Mouse (Mus musculus): ENCODE results near the gene Dusp1.

The Dusp1 gene

DNA sequence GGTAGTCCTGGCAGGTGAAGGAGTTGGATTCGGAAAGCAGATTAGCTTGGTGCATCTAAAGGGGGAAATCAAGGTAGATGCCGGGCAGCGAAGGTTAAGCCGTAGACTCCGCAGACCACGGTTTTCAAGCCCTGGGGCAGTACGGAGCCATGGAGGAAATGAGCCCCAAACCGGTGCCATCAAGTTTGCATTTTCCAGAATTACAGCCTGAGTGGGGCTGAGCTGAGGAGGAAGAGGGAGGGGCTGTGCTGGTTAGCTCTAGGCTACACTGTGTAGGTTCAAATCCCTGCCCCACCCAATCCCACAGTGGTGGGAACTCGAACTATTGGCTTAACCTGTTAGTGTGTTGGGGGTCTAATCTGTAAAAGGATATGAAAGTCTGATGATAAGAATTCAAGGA lies 97.4 kb downstream of the Dusp1 start:
- DNase-seq (ENCODE audit: low read depth): no peak

DNA sequence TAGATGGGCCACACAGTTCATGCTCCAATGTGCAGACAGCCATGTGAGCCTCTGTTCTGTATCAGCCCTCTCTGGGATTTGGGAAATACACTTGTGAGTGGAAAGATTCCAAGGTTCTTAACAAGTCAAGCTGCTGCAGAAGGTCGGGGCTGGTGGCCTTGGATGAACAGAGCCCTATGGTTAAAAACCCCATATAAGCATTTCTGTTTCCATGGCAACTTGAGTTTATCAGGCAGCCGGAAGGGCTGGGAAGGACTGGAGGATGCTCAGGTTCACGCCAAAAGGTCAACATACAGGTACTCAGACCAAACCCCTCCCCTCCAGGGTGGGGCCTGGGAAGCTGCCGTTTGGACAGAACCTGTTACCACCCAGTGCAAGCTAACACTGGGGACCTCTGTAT lies 97.9 kb downstream of the Dusp1 start:
- no peak for DNase-seq (ENCODE audit: low read depth)

DNA sequence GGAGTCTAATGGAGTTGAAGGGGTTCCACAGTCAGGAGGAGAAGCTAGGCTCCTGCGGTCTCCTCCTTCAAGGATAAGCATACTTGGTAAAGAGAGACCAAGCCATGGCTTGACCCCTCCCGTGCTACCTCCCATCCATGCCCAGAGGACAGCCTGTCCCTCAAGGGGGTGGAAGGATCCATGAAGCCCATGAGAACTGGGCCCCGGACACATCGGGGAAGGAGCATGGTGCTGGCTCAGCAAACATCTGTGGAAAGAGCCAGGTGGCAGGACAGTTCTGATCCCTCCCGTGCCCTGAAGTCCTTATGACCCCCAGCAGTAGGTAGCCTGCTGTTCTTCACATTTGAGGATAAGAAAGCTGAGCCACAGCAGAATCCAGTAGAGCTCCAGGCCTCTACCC lies 98.5 kb downstream of the Dusp1 start:
- no peak for DNase-seq (ENCODE audit: low read depth)

DNA sequence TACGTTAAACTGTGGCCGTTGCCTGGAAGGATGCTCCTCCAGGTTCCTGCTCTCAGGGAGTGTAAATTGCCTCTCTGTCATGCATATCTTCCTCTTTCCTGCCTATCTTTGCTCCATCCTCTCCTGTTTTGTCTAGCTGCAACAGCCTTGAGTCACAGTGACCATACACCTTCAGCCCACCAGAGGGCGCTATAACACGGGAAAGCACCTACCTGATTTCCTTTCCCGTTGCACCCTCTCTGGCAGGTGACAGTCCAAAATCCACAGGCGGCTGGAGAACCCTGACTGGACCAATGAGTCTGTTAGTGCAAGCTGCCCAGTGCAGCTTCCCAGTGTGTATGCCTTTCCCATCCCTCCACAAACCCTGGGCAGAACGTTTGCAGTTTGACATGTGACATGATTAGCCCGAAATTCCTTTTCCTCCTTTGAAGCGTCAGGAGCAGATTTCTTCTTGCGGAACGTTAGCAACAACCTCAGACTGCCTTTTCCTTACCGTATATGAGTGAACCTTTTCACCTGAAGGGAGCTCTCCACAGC lies 99.2 kb downstream of the Dusp1 start:
- peak; percentile 64 for DNase-seq (ENCODE audit: low read depth)

DNA sequence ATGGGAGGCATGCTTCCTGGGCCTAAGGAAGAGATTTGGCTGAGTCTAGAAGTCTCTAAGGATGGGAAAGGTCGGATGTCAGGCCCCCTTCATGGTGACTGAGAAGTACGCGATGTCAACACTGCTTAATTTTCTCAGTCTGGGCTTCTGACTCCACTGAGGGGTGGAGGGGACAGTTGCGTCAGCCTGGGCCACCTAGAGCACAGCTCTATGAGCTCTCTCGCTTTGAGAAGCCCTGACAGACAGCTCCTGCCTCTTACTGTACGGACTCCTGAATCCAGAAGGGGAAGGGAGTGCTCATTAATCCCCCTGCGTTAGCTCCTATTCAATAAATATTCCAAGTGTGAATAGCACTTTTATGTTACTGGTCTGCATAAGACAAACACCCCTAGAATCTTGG lies 103.9 kb downstream of the Dusp1 start:
- DNase-seq (ENCODE audit: low read depth): no peak

DNA sequence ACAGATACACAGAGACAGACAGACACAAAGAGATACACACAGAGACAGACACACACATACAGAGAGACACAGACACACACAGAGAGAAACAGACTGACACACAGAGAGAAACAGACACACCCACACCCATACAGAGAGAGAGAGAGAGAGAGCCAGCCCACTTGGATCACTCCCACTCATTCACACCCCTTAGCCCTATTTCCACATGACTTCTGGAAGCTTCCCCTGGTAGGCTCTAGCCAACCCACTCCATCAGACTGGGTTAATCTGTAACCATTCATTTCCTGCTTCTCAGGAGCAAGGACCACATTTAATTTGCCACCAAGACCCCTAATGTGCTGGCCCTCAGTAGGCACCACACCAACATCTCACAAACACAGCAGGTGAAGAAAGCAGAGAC lies 104.4 kb downstream of the Dusp1 start:
- DNase-seq (ENCODE audit: low read depth): no peak

Measured in c-Kit-positive CD71-negative TER-119-negative erythroid progenitor cells, embryonic 14.5 days (primary cell).